Mouse (Mus musculus) bone marrow, adult 2 months (tissue): ENCODE measurements around the gene Adipor2.

ENCODE experiments used
- CTCF ChIP-seq: fragments of 200-500 bp; IDR thresholded peaks from 2 replicates; pipeline ENCODE4 v1.5.1; 2011; ENCODE audit warnings: low read length, control low read depth; ENCODE audit not compliant: control insufficient read depth, insufficient read depth
- POLR2A ChIP-seq: fragments of 200-500 bp; IDR thresholded peaks from 2 replicates; pipeline ENCODE4 v1.6.1; 2011; ENCODE audit warnings: low read depth, mild to moderate bottlenecking, control low read depth, low read length, borderline replicate concordance; ENCODE audit not compliant: control insufficient read depth

DNA sequence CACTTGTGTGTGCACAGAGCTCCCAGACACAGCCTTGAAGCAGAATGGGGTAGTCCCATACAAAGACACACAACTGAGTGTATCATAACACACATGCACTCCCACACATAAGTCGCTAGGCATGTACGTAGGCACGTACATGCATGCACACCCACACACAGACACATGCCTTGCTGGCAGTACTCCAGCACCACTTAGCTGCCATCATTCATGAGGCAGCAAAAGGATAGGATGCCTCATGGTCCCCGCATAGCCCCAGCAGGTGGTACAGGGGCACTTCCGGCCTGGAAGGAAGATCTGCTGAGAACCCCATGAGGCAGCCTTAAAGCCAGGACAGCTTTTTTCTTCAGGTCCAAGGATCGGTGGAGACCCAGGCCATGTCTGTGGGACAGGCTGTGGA is 91.5 kb downstream of the Adipor2 start:
- no peak for TF ChIP-seq POLR2A
- no peak for TF ChIP-seq CTCF
